ENCODE assay signal across 10 mouse cellular contexts in the genomic region with DNA sequence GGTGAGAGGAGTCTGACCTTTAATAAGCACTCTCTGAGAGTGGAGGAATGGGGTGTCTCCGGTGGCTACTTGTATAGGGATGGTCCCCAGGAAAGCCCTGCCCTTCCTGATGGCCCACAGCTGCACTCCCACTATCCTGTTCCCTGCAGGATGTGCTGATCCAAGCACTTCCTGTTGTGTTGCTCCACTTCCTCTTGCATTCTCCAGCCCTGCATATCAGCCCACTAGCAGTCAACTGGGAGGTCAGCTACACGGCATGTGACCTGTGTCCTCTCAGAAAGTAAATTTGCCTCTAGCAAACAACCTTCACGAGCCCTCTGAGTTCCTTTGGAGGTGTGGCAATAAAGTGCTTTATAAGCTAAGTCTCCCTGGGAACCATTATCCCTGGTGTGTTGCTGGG. TPM values are rescaled to one million over a fixed set of nuclear protein-coding genes. Genes with fewer than 3 reads are reported as not detected.
DNase-seq lines count a peak whose midpoint lies in the region; ATAC-seq and TF ChIP-seq lines count a peak whose summit lies in the region.
"Had no signal": no experiment of that assay in that cellular context is flagged by ENCODE, and none has a peak within 500 bp of the region (broad histone marks: within the 10 kb centered on the region; RNA-seq: fewer than 3 reads in every experiment).

No protein-coding gene starts in this region.

- peak; percentile 76 for TF ChIP-seq EP300 in liver, postnatal 0 days (IDR thresholded peaks at IDR 0.05; ENCODE audit: low read depth)

- DNase-seq in ES-CJ7 (ENCODE audit: low read depth, low spot score) = peak; percentile 8
- DNase-seq in liver, postnatal 0 days = peak; percentile 57
- no peak for DNase-seq in cerebellum, postnatal 4 days (ENCODE audit: low spot score in 2 of 2)
- DNase-seq in embryo, embryonic 9.5 days (ENCODE audit: extremely low spot score) = no peak
- no peak for DNase-seq in urinary bladder, postnatal 4 days (ENCODE audit: low spot score in 2 of 2)
- no peak for DNase-seq in right cerebral cortex, adult 18-20 months

- peaks cover 28% of the 10 kb centered on the region for H3K4me1 ChIP-seq in bone marrow, adult 2 months (ENCODE audit: control insufficient read depth, insufficient read depth, low read length)
- peaks cover 56% of the 10 kb centered on the region for H3K4me1 ChIP-seq in intestine, embryonic 16.5 days (ENCODE audit: control insufficient read depth, insufficient read depth, low read length)
- H3K4me1 ChIP-seq in liver, postnatal 0 days (ENCODE audit: insufficient read depth) = peaks cover 91% of the 10 kb centered on the region

- peaks cover 4% of the 10 kb centered on the region for H3K36me3 ChIP-seq in intestine, embryonic 16.5 days (ENCODE audit: control insufficient read depth, insufficient read depth, low read length)
- H3K36me3 ChIP-seq in liver, postnatal 0 days (replicated peaks; ENCODE audit: insufficient read depth, low read length) = peaks cover 6% of the 10 kb centered on the region; the same call in 1 of the 2 replicates

- 20% methylated on average over 3 of the region's 3 CpGs for WGBS in bone marrow, adult 2 months
- WGBS in intestine, embryonic 16.5 days = 36% methylated on average over 3 of the region's 3 CpGs
- 25% methylated on average over 3 of the region's 3 CpGs for WGBS in liver, postnatal 0 days (ENCODE audit: insufficient replicate concordance)

- H3K4me2 ChIP-seq in intestine, embryonic 16.5 days (ENCODE audit: low read depth, low read length) = peak overlapping the region; percentile 14; the same call in 1 of the 2 replicates
- H3K4me2 ChIP-seq in liver, postnatal 0 days (ENCODE audit: low read depth, low read length) = no peak overlapping the region

- TF ChIP-seq CTCF in bone marrow, adult 2 months (IDR thresholded peaks at IDR 0.05; ENCODE audit: control insufficient read depth, insufficient read depth, low read length) = no peak
- TF ChIP-seq CTCF in liver, postnatal 0 days (IDR thresholded peaks at IDR 0.05; ENCODE audit: low read depth) = no peak

- no peak overlapping the region for H3K9ac ChIP-seq in intestine, embryonic 16.5 days (ENCODE audit: low read depth, low read length)
- H3K9ac ChIP-seq in liver, postnatal 0 days (replicated peaks) = no peak overlapping the region

- no peaks in the 10 kb centered on the region for H3K9me3 ChIP-seq in intestine, embryonic 16.5 days (ENCODE audit: control insufficient read depth, low read length)
- H3K9me3 ChIP-seq in liver, postnatal 0 days (ENCODE audit: low read length) = no peaks in the 10 kb centered on the region

- H3K27ac ChIP-seq in bone marrow, adult 2 months (ENCODE audit: control insufficient read depth, insufficient read depth, low read depth, low read length, poor library complexity) = peak overlapping the region; percentile 9; the same call in 1 of the 2 replicates
- H3K27ac ChIP-seq in intestine, embryonic 16.5 days (ENCODE audit: low read length) = peak overlapping the region; percentile 86
- H3K27ac ChIP-seq in liver, postnatal 0 days (ENCODE audit: low read depth) = peak overlapping the region; percentile 78

- peak; percentile 50 for ATAC-seq in intestine, embryonic 16.5 days
- ATAC-seq in liver, postnatal 0 days = peak; percentile 75
- ATAC-seq: Patski had no signal

- no peaks in the 10 kb centered on the region for H3K27me3 ChIP-seq in intestine, embryonic 16.5 days (replicated peaks; ENCODE audit: control insufficient read depth, insufficient read depth, low read length)
- no peaks in the 10 kb centered on the region for H3K27me3 ChIP-seq in liver, postnatal 0 days (ENCODE audit: insufficient read depth, low read length)
- H3K27me3 ChIP-seq: Patski had no signal

- H3K4me3 ChIP-seq in bone marrow, adult 2 months (replicated peaks; ENCODE audit: control insufficient read depth, low read depth, low read length) = no peak overlapping the region
- no peak overlapping the region for H3K4me3 ChIP-seq in intestine, embryonic 16.5 days (ENCODE audit: low read length)
- H3K4me3 ChIP-seq in liver, postnatal 0 days (ENCODE audit: low read depth, low read length) = no peak overlapping the region
- H3K4me3 ChIP-seq: erythroblast, embryonic 14.5 days had no signal

- no peak for TF ChIP-seq POLR2A in bone marrow, adult 2 months (IDR thresholded peaks at IDR 0.05; ENCODE audit: borderline replicate concordance, control insufficient read depth, low read depth, low read length)

RNA-seq across cellular contexts. Expression of gene Dhrs3, which starts 11.3 kb away (rescaled TPM):
- polyA plus RNA-seq in bone marrow, adult 2 months (2011; ENCODE audit: insufficient read depth, insufficient read length, low replicate concordance, missing spikeins) = 24.5 and 58.7 TPM in 2 replicates
- polyA plus RNA-seq in intestine, embryonic 16.5 days (2015; fragmentation: Nextera tagmentation; extraction: Ambion mirVana) = 122 and 132 TPM in 2 replicates
- polyA plus RNA-seq in liver, postnatal 0 days (2015; fragmentation: Nextera tagmentation; extraction: Ambion mirVana) = 49.8 and 52.8 TPM in 2 replicates

Comparison
In these comparisons a context has a peak if more than half of its experiments do, and no peak if none do; other contexts are left out.
1. DNase-seq: peak in ES-CJ7 (single experiment) and liver, postnatal 0 days (single experiment); none in cerebellum, postnatal 4 days (0 of 2), embryo, embryonic 9.5 days (single experiment), urinary bladder, postnatal 4 days (0 of 2) and right cerebral cortex, adult 18-20 months (single experiment).
2. H3K27ac ChIP-seq: peak in every context shown above with its lines; median percentile 86 in intestine, embryonic 16.5 days; 78 in liver, postnatal 0 days; 9 in bone marrow, adult 2 months.